ENCODE assay signal across 16 mouse cellular contexts in genomic region chr7:43785286-43785685, GRCm38 (mm10). TPM values are rescaled to one million over a fixed set of nuclear protein-coding genes. Genes with fewer than 3 reads are reported as not detected.
DNase-seq lines count a peak whose midpoint lies in the region; ATAC-seq and TF ChIP-seq lines count a peak whose summit lies in the region.
"Had no signal": no experiment of that assay in that cellular context is flagged by ENCODE, and none has a peak within 500 bp of the region (broad histone marks: within the 10 kb centered on the region; RNA-seq: fewer than 3 reads in every experiment).

No protein-coding gene starts in this region.

- no peak for TF ChIP-seq EP300 in stomach, postnatal 0 days (optimal IDR thresholded peaks at IDR 0.05)

- peaks cover 5% of the 10 kb centered on the region; the same call in 1 of the 2 replicates for H3K4me1 ChIP-seq in hindbrain, postnatal 0 days (ENCODE audit: insufficient read depth, low read length)
- peaks cover 7% of the 10 kb centered on the region for H3K4me1 ChIP-seq in hindbrain, embryonic 10.5 days (replicated peaks)
- H3K4me1 ChIP-seq in midbrain, embryonic 14.5 days (ENCODE audit: control insufficient read depth, insufficient read depth, low read length) = peaks cover 3% of the 10 kb centered on the region; the same call in 1 of the 2 replicates
- no peaks in the 10 kb centered on the region; the same call in 1 of the 2 replicates for H3K4me1 ChIP-seq in midbrain, embryonic 11.5 days (ENCODE audit: control insufficient read depth, insufficient read depth, low read length)
- peaks cover 3% of the 10 kb centered on the region; the same call in 1 of the 2 replicates for H3K4me1 ChIP-seq in stomach, postnatal 0 days (replicated peaks; ENCODE audit: control insufficient read depth, insufficient read depth)

- TF ChIP-seq CTCF in hindbrain, postnatal 0 days (IDR thresholded peaks at IDR 0.05; ENCODE audit: low read depth) = peak; percentile 41; the same call in 1 of the 2 replicates
- peak; percentile 61 for TF ChIP-seq CTCF in stomach, postnatal 0 days (IDR thresholded peaks at IDR 0.05; ENCODE audit: low read depth)

- 97% methylated on average over 1 of the region's 1 CpGs for WGBS in hindbrain, postnatal 0 days
- WGBS in hindbrain, embryonic 10.5 days = 83% methylated on average over 1 of the region's 1 CpGs
- WGBS in midbrain, embryonic 14.5 days = 95% methylated on average over 1 of the region's 1 CpGs
- WGBS in midbrain, embryonic 11.5 days = 90% methylated on average over 1 of the region's 1 CpGs
- 78% methylated on average over 1 of the region's 1 CpGs for WGBS in stomach, postnatal 0 days

- no peak overlapping the region for H3K27ac ChIP-seq in hindbrain, postnatal 0 days
- H3K27ac ChIP-seq in hindbrain, embryonic 10.5 days = no peak overlapping the region
- H3K27ac ChIP-seq in midbrain, embryonic 14.5 days (replicated peaks; ENCODE audit: low read depth, low read length) = no peak overlapping the region
- H3K27ac ChIP-seq in midbrain, embryonic 11.5 days (ENCODE audit: low read depth, low read length) = no peak overlapping the region
- H3K27ac ChIP-seq in stomach, postnatal 0 days (replicated peaks) = no peak overlapping the region

- peak; percentile 48 for DNase-seq in hindbrain, postnatal 0 days (ENCODE audit: low spot score)
- no peak for DNase-seq in hindbrain, embryonic 10.5 days (ENCODE audit: low spot score)
- peak; percentile 27 for DNase-seq in midbrain, embryonic 14.5 days
- no peak for DNase-seq in midbrain, embryonic 11.5 days (ENCODE audit: low spot score, missing footprints)
- DNase-seq in adrenal gland, postnatal 36 days = peak; percentile 56 to 68
- peak; percentile 41 for DNase-seq in stomach, postnatal 0 days (ENCODE audit: low spot score)
- no peak for DNase-seq in thymus, postnatal 36 days
- DNase-seq in cerebellum, adult 9-10 months = no peak
- DNase-seq: cerebellum, adult 9-11 months; gastrocnemius, postnatal 14 days; heart, postnatal 14 days had no signal

- H3K9ac ChIP-seq in hindbrain, postnatal 0 days (replicated peaks; ENCODE audit: low read length) = no peak overlapping the region
- H3K9ac ChIP-seq in midbrain, embryonic 14.5 days (replicated peaks; ENCODE audit: low read length) = no peak overlapping the region
- H3K9ac ChIP-seq in midbrain, embryonic 11.5 days (ENCODE audit: low read length) = no peak overlapping the region
- no peak overlapping the region for H3K9ac ChIP-seq in stomach, postnatal 0 days (ENCODE audit: low read length)

- no peak overlapping the region for H3K4me2 ChIP-seq in hindbrain, postnatal 0 days (ENCODE audit: low read depth, low read length)
- no peak overlapping the region for H3K4me2 ChIP-seq in midbrain, embryonic 14.5 days (ENCODE audit: low read length)
- no peak overlapping the region for H3K4me2 ChIP-seq in midbrain, embryonic 11.5 days
- H3K4me2 ChIP-seq in stomach, postnatal 0 days (replicated peaks; ENCODE audit: low read depth) = no peak overlapping the region

- H3K4me3 ChIP-seq in hindbrain, postnatal 0 days (ENCODE audit: low read length) = no peak overlapping the region
- no peak overlapping the region for H3K4me3 ChIP-seq in hindbrain, embryonic 10.5 days
- H3K4me3 ChIP-seq in midbrain, embryonic 14.5 days (replicated peaks; ENCODE audit: low read depth, low read length) = no peak overlapping the region
- no peak overlapping the region for H3K4me3 ChIP-seq in midbrain, embryonic 11.5 days (ENCODE audit: low read depth, low read length)
- no peak overlapping the region for H3K4me3 ChIP-seq in stomach, postnatal 0 days (ENCODE audit: low read depth, low read length)
- H3K4me3 ChIP-seq: erythroblast, embryonic 14.5 days had no signal

- no peak for ATAC-seq in hindbrain, postnatal 0 days
- no peak for ATAC-seq in midbrain, embryonic 14.5 days (ENCODE audit: low FRiP score, low TSS enrichment)
- no peak for ATAC-seq in midbrain, embryonic 11.5 days (ENCODE audit: low FRiP score)
- ATAC-seq in stomach, postnatal 0 days (ENCODE audit: low FRiP score, low TSS enrichment) = peak; percentile 42
- ATAC-seq: activated CD4-positive, CD25-positive, alpha-beta regulatory T cell, adult 4 months; intestine, embryonic 16.5 days had no signal

- peaks cover 3% of the 10 kb centered on the region; the same call in 1 of the 2 replicates for H3K27me3 ChIP-seq in hindbrain, postnatal 0 days (ENCODE audit: insufficient read depth, low read length)
- peaks cover 20% of the 10 kb centered on the region for H3K27me3 ChIP-seq in hindbrain, embryonic 10.5 days (ENCODE audit: insufficient read depth, poor library complexity, severe bottlenecking)
- 0 out of 2 replicates have a peak, but pooled peaks cover 4% of the 10 kb centered on the region for H3K27me3 ChIP-seq in midbrain, embryonic 14.5 days (ENCODE audit: control insufficient read depth, insufficient read depth, low read length)
- no peaks in the 10 kb centered on the region for H3K27me3 ChIP-seq in midbrain, embryonic 11.5 days (ENCODE audit: control insufficient read depth, insufficient read depth, low read length)
- no peaks in the 10 kb centered on the region; the same call in 1 of the 2 replicates for H3K27me3 ChIP-seq in stomach, postnatal 0 days (ENCODE audit: control insufficient read depth, insufficient read depth, low read length)

- no peaks in the 10 kb centered on the region for H3K9me3 ChIP-seq in hindbrain, postnatal 0 days (ENCODE audit: low read length)
- no peaks in the 10 kb centered on the region for H3K9me3 ChIP-seq in hindbrain, embryonic 10.5 days
- H3K9me3 ChIP-seq in midbrain, embryonic 14.5 days (ENCODE audit: control insufficient read depth, low read length) = no peaks in the 10 kb centered on the region
- no peaks in the 10 kb centered on the region for H3K9me3 ChIP-seq in midbrain, embryonic 11.5 days (ENCODE audit: control insufficient read depth, low read length)
- no peaks in the 10 kb centered on the region for H3K9me3 ChIP-seq in stomach, postnatal 0 days (ENCODE audit: control insufficient read depth, low read length)

- no peaks in the 10 kb centered on the region for H3K36me3 ChIP-seq in hindbrain, postnatal 0 days (ENCODE audit: insufficient read depth, low read length)
- H3K36me3 ChIP-seq in hindbrain, embryonic 10.5 days = no peaks in the 10 kb centered on the region
- H3K36me3 ChIP-seq in midbrain, embryonic 14.5 days (ENCODE audit: control insufficient read depth, insufficient read depth, low read length) = no peaks in the 10 kb centered on the region
- H3K36me3 ChIP-seq in midbrain, embryonic 11.5 days (ENCODE audit: control insufficient read depth, insufficient read depth, low read length) = no peaks in the 10 kb centered on the region
- H3K36me3 ChIP-seq in stomach, postnatal 0 days (ENCODE audit: control insufficient read depth, insufficient read depth, low read length) = no peaks in the 10 kb centered on the region

RNA-seq across cellular contexts. Expression of gene Klk10, which starts 4.5 kb away (rescaled TPM):
- 0.25 TPM in 1 of 2 replicates, not detected in the other for total RNA-seq in hindbrain, postnatal 0 days (2014; rRNA removed)
- 0.14 and 0.30 TPM in 2 replicates for polyA plus RNA-seq in hindbrain, postnatal 0 days (2015; fragmentation: Nextera tagmentation; extraction: Ambion mirVana)
- polyA plus RNA-seq in hindbrain, embryonic 10.5 days (2016; fragmentation: Nextera tagmentation; extraction: Ambion mirVana) = 0.55 and 0.77 TPM in 2 replicates
- polyA plus RNA-seq in midbrain, embryonic 14.5 days (2014; fragmentation: Nextera tagmentation; extraction: Ambion mirVana) = not detected in 2 replicates
- polyA plus RNA-seq in midbrain, embryonic 11.5 days (2014; fragmentation: Nextera tagmentation; extraction: Ambion mirVana) = 0.19 and 0.29 TPM in 2 replicates
- total RNA-seq in adrenal gland, postnatal 36 days (2021) = under 1 TPM; 0.23 to 0.33 TPM
- 313 and 335 TPM in 2 replicates for polyA plus RNA-seq in stomach, postnatal 0 days (2015; fragmentation: Nextera tagmentation; extraction: Ambion mirVana)
- total RNA-seq: left cerebral cortex, postnatal 10 days had no signal
- polyA plus RNA-seq: erythroblast, embryonic 14.5 days; liver, embryonic 16.5 days had no signal

RNA-seq across cellular contexts. Expression of gene Klk9, which starts 6.4 kb away (rescaled TPM):
- total RNA-seq in hindbrain, postnatal 0 days (2014; rRNA removed) = not detected in 2 replicates
- 0.20 TPM in 1 of 2 replicates, not detected in the other for polyA plus RNA-seq in hindbrain, postnatal 0 days (2015; fragmentation: Nextera tagmentation; extraction: Ambion mirVana)
- 0.13 TPM in 1 of 2 replicates, not detected in the other for polyA plus RNA-seq in hindbrain, embryonic 10.5 days (2016; fragmentation: Nextera tagmentation; extraction: Ambion mirVana)
- polyA plus RNA-seq in midbrain, embryonic 14.5 days (2014; fragmentation: Nextera tagmentation; extraction: Ambion mirVana) = not detected in 2 replicates
- polyA plus RNA-seq in midbrain, embryonic 11.5 days (2014; fragmentation: Nextera tagmentation; extraction: Ambion mirVana) = not detected in 2 replicates
- not detected for total RNA-seq in adrenal gland, postnatal 36 days (2021)
- polyA plus RNA-seq in stomach, postnatal 0 days (2015; fragmentation: Nextera tagmentation; extraction: Ambion mirVana) = 101 and 118 TPM in 2 replicates
- total RNA-seq: gastrocnemius, postnatal 14 days; heart, postnatal 14 days; left cerebral cortex, postnatal 10 days had no signal
- polyA plus RNA-seq: activated CD4-positive, CD25-positive, alpha-beta regulatory T cell, adult 4 months; erythroblast, embryonic 14.5 days; intestine, embryonic 16.5 days; liver, embryonic 16.5 days had no signal

RNA-seq across cellular contexts. Expression of gene Klk11, which starts 10.9 kb away (rescaled TPM):
- total RNA-seq in hindbrain, postnatal 0 days (2014; rRNA removed) = not detected in 2 replicates
- polyA plus RNA-seq in hindbrain, postnatal 0 days (2015; fragmentation: Nextera tagmentation; extraction: Ambion mirVana) = not detected in 2 replicates
- polyA plus RNA-seq in hindbrain, embryonic 10.5 days (2016; fragmentation: Nextera tagmentation; extraction: Ambion mirVana) = not detected in 2 replicates
- not detected in 2 replicates for polyA plus RNA-seq in midbrain, embryonic 14.5 days (2014; fragmentation: Nextera tagmentation; extraction: Ambion mirVana)
- polyA plus RNA-seq in midbrain, embryonic 11.5 days (2014; fragmentation: Nextera tagmentation; extraction: Ambion mirVana) = 0.19 TPM in 1 of 2 replicates, not detected in the other
- total RNA-seq in adrenal gland, postnatal 36 days (2021) = not detected
- polyA plus RNA-seq in stomach, postnatal 0 days (2015; fragmentation: Nextera tagmentation; extraction: Ambion mirVana) = 52.3 and 54.6 TPM in 2 replicates
- total RNA-seq: gastrocnemius, postnatal 14 days; left cerebral cortex, postnatal 10 days had no signal
- polyA plus RNA-seq: erythroblast, embryonic 14.5 days; liver, embryonic 16.5 days had no signal

RNA-seq across cellular contexts. Expression of gene Klk8, which starts 12.1 kb away (rescaled TPM):
- 9.5 and 11.3 TPM in 2 replicates for total RNA-seq in hindbrain, postnatal 0 days (2014; rRNA removed)
- polyA plus RNA-seq in hindbrain, postnatal 0 days (2015; fragmentation: Nextera tagmentation; extraction: Ambion mirVana) = 10.8 and 12.5 TPM in 2 replicates
- 12.1 and 13.2 TPM in 2 replicates for polyA plus RNA-seq in hindbrain, embryonic 10.5 days (2016; fragmentation: Nextera tagmentation; extraction: Ambion mirVana)
- 6.2 and 6.7 TPM in 2 replicates for polyA plus RNA-seq in midbrain, embryonic 14.5 days (2014; fragmentation: Nextera tagmentation; extraction: Ambion mirVana)
- 7.6 and 7.8 TPM in 2 replicates for polyA plus RNA-seq in midbrain, embryonic 11.5 days (2014; fragmentation: Nextera tagmentation; extraction: Ambion mirVana)
- 1 to 10 TPM; 1.1 to 2.3 TPM for total RNA-seq in adrenal gland, postnatal 36 days (2021)
- 139 and 155 TPM in 2 replicates for polyA plus RNA-seq in stomach, postnatal 0 days (2015; fragmentation: Nextera tagmentation; extraction: Ambion mirVana)

RNA-seq across cellular contexts. Expression of gene Klk12, which starts 16.6 kb away (rescaled TPM):
- total RNA-seq in hindbrain, postnatal 0 days (2014; rRNA removed) = not detected in 2 replicates
- not detected in 2 replicates for polyA plus RNA-seq in hindbrain, postnatal 0 days (2015; fragmentation: Nextera tagmentation; extraction: Ambion mirVana)
- not detected in 2 replicates for polyA plus RNA-seq in hindbrain, embryonic 10.5 days (2016; fragmentation: Nextera tagmentation; extraction: Ambion mirVana)
- polyA plus RNA-seq in midbrain, embryonic 14.5 days (2014; fragmentation: Nextera tagmentation; extraction: Ambion mirVana) = not detected in 2 replicates
- not detected in 2 replicates for polyA plus RNA-seq in midbrain, embryonic 11.5 days (2014; fragmentation: Nextera tagmentation; extraction: Ambion mirVana)
- not detected for total RNA-seq in adrenal gland, postnatal 36 days (2021)
- 34.9 and 36.2 TPM in 2 replicates for polyA plus RNA-seq in stomach, postnatal 0 days (2015; fragmentation: Nextera tagmentation; extraction: Ambion mirVana)
- total RNA-seq: gastrocnemius, postnatal 14 days; heart, postnatal 14 days; left cerebral cortex, postnatal 10 days had no signal
- polyA plus RNA-seq: activated CD4-positive, CD25-positive, alpha-beta regulatory T cell, adult 4 months; erythroblast, embryonic 14.5 days; intestine, embryonic 16.5 days; liver, embryonic 16.5 days had no signal

Comparison
In these comparisons a context has a peak if more than half of its experiments do, and no peak if none do; other contexts are left out.
1. DNase-seq: peak in hindbrain, postnatal 0 days (single experiment), midbrain, embryonic 14.5 days (single experiment), adrenal gland, postnatal 36 days (2 of 2) and stomach, postnatal 0 days (single experiment); none in hindbrain, embryonic 10.5 days (single experiment), midbrain, embryonic 11.5 days (single experiment), thymus, postnatal 36 days (0 of 2) and cerebellum, adult 9-10 months (single experiment).
2. RNA of gene Klk10, which starts 4.5 kb away (polyA plus RNA-seq): 313 to 335 TPM in stomach, postnatal 0 days; 0.55 to 0.77 TPM in hindbrain, embryonic 10.5 days, 0.19 to 0.29 TPM in midbrain, embryonic 11.5 days, 0.14 to 0.30 TPM in hindbrain, postnatal 0 days and not detected in midbrain, embryonic 14.5 days; every median in the first group is over 100 times any median in the second.
3. RNA of gene Klk9, which starts 6.4 kb away (polyA plus RNA-seq): 101 to 118 TPM in stomach, postnatal 0 days; 0.13 TPM in hindbrain, embryonic 10.5 days, 0.20 TPM in hindbrain, postnatal 0 days, not detected in midbrain, embryonic 14.5 days and not detected in midbrain, embryonic 11.5 days; every median in the first group is over 10 times any median in the second.
4. RNA of gene Klk11, which starts 10.9 kb away (polyA plus RNA-seq): 52.3 to 54.6 TPM in stomach, postnatal 0 days; 0.19 TPM in midbrain, embryonic 11.5 days, not detected in hindbrain, embryonic 10.5 days, not detected in hindbrain, postnatal 0 days and not detected in midbrain, embryonic 14.5 days; every median in the first group is over 10 times any median in the second.